Mouse (Mus musculus) heart, adult 9 months (tissue): ENCODE data around the gene Cux1.

Experiments used
- DNase-seq, 2 experiments: peaks; one replicate each; pipeline ENCODE4 v3.0.0; 2022; ENCODE audit warnings: low spot score in 2 of 2

The Cux1 gene

GRCm38 (mm10) chr5:136568026-136568765 lies 906 bp upstream of the Cux1 start:
- peak in 1 of 2 experiments; percentile 37 for DNase-seq

DNA sequence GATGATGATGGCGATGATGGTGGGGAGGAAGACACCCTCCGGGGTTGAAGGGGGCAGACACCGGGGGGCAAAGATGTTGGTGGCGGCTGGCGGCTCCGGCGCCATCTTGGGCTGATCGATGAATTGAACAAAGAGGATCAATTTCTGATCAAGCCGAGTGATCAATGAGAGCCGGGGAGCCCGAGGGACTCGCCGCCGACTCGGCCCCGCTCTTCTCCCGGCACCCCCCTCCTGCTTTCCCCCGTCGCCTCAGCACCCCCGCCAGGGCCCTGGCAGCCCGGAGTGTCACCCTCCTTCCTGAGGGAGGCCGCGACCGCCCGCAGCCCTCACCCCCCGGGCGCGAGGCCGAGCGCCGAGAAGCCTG lies 496 bp downstream of the Cux1 start:
- DNase-seq = no peak

DNA sequence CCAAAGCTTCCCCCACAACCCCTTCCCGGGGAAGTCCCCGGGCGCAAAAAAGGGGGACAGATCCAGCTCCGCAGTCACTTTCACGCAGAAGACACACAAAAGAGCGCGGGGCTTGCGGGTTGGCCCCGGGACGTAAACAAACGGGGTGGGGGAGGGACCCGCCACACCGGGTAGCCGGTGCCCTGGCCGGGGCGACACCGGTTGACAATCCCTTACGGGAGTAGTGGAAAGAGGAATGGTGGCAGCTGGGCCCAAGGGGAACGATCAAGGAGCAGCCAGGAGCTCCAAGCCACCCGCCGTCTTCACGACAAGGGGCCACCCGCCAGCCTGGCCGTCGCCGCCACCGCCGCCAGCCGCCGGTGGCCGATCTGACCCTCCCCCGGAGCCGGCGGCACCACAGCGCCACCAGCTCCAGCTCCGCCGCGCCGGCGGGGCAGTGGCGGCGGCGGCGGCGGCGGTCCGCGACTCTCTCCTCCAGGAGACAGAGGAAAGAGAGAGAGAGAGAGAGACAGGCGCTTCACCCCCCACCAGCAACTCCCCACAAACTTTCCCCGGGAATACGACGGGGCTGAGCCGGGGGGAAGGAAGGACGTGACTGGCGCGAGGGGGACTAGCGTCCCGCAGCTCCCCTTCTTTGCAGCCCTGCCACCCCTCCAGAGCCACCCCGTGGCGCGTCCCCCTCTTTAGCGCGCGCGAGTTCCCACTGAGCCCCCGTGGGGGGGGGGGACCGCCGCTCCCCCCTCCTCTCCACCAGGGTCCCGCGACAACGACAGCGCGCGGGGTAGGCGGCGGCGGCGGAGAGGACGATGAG lies 1.1 kb downstream of the Cux1 start:
- DNase-seq = peak; percentile 46 to 51

- DNase-seq = peak; percentile 27 to 32
These were observed 1.9 kb downstream of the Cux1 start for GRCm38 (mm10) chr5:136565311-136565811.

DNA sequence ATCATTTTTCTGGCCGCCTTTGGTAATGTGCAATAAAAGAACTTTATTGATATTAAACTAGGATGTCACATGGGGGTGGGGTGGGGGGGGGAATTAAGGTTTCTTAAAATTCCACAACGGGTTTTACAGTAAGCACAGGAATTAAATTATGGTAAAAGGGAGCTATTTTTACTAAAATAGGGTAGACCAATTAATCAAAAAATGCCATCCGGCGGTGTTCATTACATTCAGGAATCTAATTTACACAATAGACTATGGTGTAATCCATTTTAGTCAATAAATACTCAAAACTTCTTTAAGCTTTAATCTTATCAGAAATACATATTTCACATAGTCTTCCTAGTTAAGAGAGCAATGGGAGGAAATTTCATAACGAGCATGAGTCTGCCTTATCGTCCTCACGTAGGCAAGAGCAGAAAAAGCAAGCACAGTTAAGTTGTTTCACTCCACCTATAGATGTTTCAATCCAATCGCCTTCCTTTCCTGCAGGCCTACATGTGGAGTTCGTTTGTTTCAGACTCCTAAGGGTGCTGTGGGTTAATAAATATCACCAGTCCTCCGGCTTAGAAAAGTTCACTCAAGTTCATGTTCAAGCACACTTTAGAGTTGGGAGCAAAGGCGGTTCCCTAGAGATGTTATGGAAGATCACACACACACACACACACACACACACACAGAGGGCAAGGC lies 2.5 kb downstream of the Cux1 start:
- no peak for DNase-seq

- no peak for DNase-seq
These were observed 3.3 kb downstream of the Cux1 start for GRCm38 (mm10) chr5:136563996-136564395.

GRCm38 (mm10) chr5:136563104-136563503 lies 4.2 kb downstream of the Cux1 start:
- DNase-seq = no peak

DNA sequence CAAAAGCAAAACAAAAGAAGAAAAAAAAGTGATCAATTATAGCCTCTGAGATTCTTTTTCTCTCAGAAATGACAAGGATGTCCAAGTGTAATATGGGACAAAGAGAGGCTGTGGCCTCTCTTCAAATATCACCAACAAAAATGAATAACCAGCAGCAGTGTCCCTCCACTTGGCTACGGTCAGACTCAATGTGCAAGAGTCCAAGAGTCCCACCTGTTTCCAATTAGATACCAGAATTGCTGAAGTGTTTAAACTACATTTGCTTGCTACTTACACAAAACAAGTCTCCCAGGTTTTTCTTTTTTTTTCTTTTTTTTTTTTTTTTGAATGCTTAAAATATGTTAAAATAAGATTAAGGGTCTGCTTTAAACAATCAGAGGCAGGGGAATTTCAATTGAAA lies 5.1 kb downstream of the Cux1 start:
- DNase-seq = no peak

- no peak for DNase-seq
These were observed 5.6 kb downstream of the Cux1 start for GRCm38 (mm10) chr5:136561641-136562040.

- DNase-seq = no peak
These were observed 6.6 kb downstream of the Cux1 start for GRCm38 (mm10) chr5:136560656-136561055.

GRCm38 (mm10) chr5:136557446-136557845 lies 9.8 kb downstream of the Cux1 start:
- no peak for DNase-seq

DNA sequence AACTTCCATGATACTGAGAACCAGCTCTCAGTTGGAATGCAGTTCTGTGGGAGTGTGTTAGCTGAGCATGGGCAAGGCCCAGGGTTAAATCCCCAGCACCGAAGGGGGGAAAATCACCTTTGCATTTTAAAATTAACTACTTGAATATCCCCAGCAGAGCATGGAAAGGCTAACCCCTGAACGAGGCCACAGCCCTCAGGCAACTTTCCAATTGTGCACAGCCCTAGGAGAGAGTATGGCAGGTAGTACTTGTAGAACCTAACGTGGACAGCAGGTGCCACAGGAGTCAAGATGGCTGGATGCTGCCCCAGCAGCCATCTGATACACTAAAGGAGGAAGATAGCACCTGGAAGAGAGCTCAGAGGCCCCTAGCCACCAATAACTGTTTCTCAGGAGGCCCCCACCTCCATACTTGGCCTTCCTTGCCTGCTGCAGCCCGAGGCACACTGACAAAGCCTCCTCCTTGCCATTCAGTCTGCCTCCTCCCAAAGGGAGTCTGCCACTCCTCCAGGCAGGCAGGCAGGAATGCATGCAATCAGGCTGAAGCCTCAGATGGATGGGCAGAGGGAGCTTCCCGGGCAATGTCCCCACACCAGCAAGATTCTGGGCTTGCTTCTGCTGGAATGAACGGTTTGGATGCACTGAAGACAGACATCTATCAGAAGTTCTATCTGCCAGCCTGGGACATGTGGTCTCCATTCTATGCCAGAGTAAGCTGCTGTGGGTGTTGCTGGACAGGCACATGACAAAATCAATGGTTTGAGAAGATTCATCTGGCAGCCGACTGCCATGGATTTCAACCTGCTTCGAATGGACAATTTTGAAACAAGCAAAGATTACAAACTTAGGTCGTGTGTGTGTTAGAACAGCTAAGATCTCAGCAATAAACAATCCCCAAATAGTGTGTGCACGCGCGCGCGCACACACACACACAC lies 10.7 kb downstream of the Cux1 start:
- DNase-seq = no peak

- DNase-seq = peak; percentile 36 to 68
These were observed 11.6 kb downstream of the Cux1 start for GRCm38 (mm10) chr5:136555703-136556102.

DNA sequence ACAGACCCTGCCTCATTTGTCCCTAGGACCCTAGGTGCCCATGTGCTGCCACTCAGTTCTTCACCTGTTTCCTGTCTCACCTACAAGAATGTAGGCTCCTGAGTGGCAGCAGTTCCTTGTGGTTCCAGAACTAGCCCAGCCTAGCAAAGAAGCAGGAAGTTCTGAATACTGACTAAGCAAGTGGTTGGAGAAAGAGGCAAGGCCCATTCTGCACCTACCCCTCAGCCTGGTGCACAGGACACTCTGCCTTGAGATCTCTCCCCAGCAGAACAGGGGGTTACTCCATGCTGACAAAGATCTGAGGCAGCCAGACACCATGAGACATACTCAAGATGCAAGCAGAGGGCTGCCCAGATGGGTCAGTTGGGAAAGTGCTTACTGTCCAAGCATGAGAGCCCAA lies 14.5 kb downstream of the Cux1 start:
- DNase-seq = no peak

DNA sequence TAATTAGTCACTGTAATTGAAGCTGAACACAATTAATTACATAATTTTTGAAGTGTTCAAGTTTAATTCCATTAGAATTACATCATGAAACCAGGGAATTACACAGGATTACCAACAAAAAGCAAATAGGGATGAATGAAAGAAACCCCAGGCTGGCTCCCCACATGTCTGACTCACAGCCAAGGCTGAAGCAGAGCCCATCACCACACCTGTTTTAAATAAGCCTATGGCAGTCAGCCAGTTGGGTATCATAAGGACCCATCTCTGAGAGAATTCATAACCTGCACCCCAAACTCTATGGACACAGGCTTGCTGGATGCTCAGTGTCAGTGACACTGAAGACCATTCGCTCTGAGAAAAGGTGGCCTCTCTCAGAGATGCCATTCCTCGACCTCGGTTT lies 15.2 kb downstream of the Cux1 start:
- DNase-seq = no peak

DNA sequence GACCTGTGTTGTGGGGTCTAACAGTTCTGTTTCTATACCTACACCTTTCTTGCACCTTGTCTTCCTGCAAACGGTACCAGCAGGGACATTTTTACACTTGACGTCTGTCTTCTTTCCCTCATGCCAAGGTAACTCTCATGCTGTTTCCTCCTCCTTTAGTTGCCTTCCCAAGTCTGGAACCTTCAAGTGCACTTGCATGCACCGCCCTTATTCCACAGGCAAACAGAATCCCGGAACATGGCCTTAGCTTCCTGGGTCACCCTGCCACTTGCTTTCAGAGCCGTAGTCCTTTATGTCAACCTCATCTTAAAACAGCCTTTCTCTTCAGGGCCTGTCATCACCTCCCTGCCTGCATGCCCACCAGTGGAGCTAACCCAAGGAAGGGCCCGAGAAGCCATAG lies 15.7 kb downstream of the Cux1 start:
- no peak for DNase-seq

DNA sequence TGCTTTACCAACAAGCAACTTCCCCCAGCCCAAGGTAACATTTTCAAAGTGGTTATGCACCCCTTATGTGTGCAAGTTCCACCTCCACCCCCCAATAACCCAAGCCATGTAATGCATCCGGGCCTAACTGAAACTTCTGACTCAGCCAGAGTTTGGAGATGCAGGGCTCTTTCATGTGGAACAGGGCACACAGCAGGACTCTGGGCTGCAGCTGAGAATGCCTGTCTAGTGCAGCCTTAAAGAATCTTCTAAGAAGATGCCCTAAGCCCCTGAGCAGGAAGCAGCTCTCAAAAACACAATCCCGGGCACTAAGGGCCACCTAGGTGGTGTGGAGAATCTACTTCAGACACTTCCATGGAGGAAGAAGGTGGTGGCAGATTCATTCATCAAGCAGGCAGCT lies 16.6 kb downstream of the Cux1 start:
- DNase-seq = no peak

DNA sequence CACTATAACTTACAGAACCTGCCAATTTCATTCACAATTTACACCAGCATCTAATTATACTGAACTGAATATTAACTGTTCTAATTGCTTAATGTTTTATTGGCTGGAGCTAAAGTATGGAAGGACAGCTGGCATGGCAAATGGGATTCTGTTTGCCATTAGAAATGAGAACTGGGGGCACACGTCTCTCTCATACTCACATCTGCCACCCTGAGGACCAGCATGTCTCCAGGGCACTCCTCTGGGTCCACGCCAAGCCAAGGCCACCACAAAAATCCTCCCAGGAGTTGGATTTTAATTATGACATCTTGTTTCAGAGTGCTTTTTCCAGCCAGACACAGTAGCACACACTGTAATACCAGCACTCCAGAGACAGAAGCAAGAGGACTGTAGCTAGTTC lies 18.5 kb downstream of the Cux1 start:
- DNase-seq = no peak

DNA sequence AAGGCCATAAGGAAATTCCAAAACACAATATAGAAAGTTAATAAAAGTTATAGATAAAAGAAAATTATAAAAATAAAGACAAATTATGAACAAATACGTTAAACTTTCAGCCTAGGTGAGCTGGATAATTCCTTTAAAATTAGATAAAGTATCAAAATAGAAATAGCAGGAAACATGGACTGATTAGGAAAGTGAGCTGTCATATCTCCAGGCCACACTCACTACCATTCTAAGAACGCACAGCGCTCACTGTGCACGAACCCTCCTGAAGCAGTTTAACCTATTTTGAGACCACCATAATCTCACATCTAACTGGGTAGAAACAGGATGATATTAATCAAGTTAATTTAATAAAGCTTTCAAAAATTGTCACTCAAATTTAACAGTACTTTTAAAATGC lies 22.2 kb downstream of the Cux1 start:
- no peak for DNase-seq

GRCm38 (mm10) chr5:136543171-136543570 lies 24.1 kb downstream of the Cux1 start:
- DNase-seq = no peak

DNA sequence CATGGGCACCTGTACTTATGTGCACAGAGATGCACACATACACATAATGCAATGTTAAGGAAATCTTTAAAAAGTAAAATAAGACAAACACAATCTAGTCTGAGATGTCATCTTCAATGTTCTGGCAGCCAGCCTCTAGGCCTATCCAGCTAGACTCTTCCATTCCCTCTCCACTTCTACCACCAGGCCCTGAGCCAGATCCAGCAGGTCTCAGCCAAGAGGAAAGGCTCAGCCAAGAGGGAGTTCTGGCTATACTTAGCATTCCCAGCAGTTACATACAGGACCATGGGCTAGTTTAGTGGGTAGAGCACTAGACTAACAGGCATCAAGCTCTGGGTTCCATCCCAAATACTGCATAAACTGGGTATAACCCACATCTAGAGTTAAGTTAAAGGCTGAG lies 26.3 kb downstream of the Cux1 start:
- DNase-seq = peak; percentile 84 to 87
